Mouse (Mus musculus): ENCODE measurements around the gene Jtb.

Gene Jtb

GRCm38 (mm10) chr3:90263121-90263771 is 31.8 kb downstream of the Jtb start:
- no peak for DNase-seq (ENCODE audit: low spot score)

GRCm38 (mm10) chr3:90264687-90265033 is 33.3 kb downstream of the Jtb start:
- no peak for DNase-seq (ENCODE audit: low spot score)

GRCm38 (mm10) chr3:90265034-90265931 is 33.9 kb downstream of the Jtb start, which contains the start of gene Dennd4b:
Gene Dennd4b, plus strand, starts transcription at chr3:90265185.
- peak; percentile 93 for DNase-seq (ENCODE audit: low spot score)

- DNase-seq (ENCODE audit: low spot score) = no peak
Observed at GRCm38 (mm10) chr3:90265932-90266741, 34.7 kb downstream of the Jtb start.

GRCm38 (mm10) chr3:90266901-90267775 is 35.7 kb downstream of the Jtb start:
- DNase-seq (ENCODE audit: low spot score) = no peak

- no peak for DNase-seq (ENCODE audit: low spot score)
Observed at GRCm38 (mm10) chr3:90268190-90268589, 36.8 kb downstream of the Jtb start.

GRCm38 (mm10) chr3:90268971-90269370 is 37.6 kb downstream of the Jtb start:
- no peak for DNase-seq (ENCODE audit: low spot score)

GRCm38 (mm10) chr3:90270784-90271183 is 39.4 kb downstream of the Jtb start:
- DNase-seq (ENCODE audit: low spot score) = no peak

- DNase-seq (ENCODE audit: low spot score) = no peak
Observed at GRCm38 (mm10) chr3:90272170-90272569, 40.8 kb downstream of the Jtb start.

GRCm38 (mm10) chr3:90273855-90274254 is 42.5 kb downstream of the Jtb start:
- DNase-seq (ENCODE audit: low spot score) = no peak

- DNase-seq (ENCODE audit: low spot score) = no peak
Observed at GRCm38 (mm10) chr3:90275286-90275685, 43.9 kb downstream of the Jtb start.

GRCm38 (mm10) chr3:90276858-90277257 is 45.5 kb downstream of the Jtb start:
- no peak for DNase-seq (ENCODE audit: low spot score)

- DNase-seq (ENCODE audit: low spot score) = no peak
Observed at GRCm38 (mm10) chr3:90277793-90278192, 46.4 kb downstream of the Jtb start.

GRCm38 (mm10) chr3:90278211-90278610 is 46.8 kb downstream of the Jtb start:
- DNase-seq (ENCODE audit: low spot score) = no peak

- no peak for DNase-seq (ENCODE audit: low spot score)
Observed at GRCm38 (mm10) chr3:90279216-90279615, 47.8 kb downstream of the Jtb start.

GRCm38 (mm10) chr3:90279743-90280142 is 48.3 kb downstream of the Jtb start:
- DNase-seq (ENCODE audit: low spot score) = no peak

- no peak for DNase-seq (ENCODE audit: low spot score)
Observed at GRCm38 (mm10) chr3:90280708-90281107, 49.3 kb downstream of the Jtb start.

- DNase-seq (ENCODE audit: low spot score) = no peak
Observed at GRCm38 (mm10) chr3:90284150-90284549, 52.8 kb downstream of the Jtb start.
